Mouse (Mus musculus): ENCODE measurements around the gene Arhgap15. TPM values are rescaled to one million over a fixed set of nuclear protein-coding genes. Genes with fewer than 3 reads are reported as not detected.

Gene Arhgap15
- total and polyA plus RNA-seq, 2 experiments from 2014 or later: 1.2 to 2.0 TPM

GRCm38 (mm10) chr2:44241657-44242454 lies 493.2 kb downstream of the Arhgap15 start:
- H3K9ac ChIP-seq: no peak overlapping the region
- no peak overlapping the region for H3K4me2 ChIP-seq (ENCODE audit: low read depth)
- H3K9me3 ChIP-seq (ENCODE audit: low read length): no peaks in the 10 kb centered on the region
- 0 out of 2 replicates have a peak, but pooled peaks have one; percentile 17 for TF ChIP-seq CTCF (IDR thresholded peaks at IDR 0.05; ENCODE audit: low read depth)
- no peaks in the 10 kb centered on the region for H3K4me1 ChIP-seq (ENCODE audit: insufficient read depth)
- H3K4me3 ChIP-seq (ENCODE audit: low read depth, low read length): no peak overlapping the region
- no peak overlapping the region for H3K27ac ChIP-seq (ENCODE audit: low read depth, low read length)
- no peaks in the 10 kb centered on the region for H3K36me3 ChIP-seq (ENCODE audit: insufficient read depth)
- DNase-seq (no peak), ATAC-seq (no peak)
- no peaks in the 10 kb centered on the region for H3K27me3 ChIP-seq (ENCODE audit: insufficient read depth, low read length)
- 42% methylated on average over 7 of the region's 7 CpGs for WGBS

DNA sequence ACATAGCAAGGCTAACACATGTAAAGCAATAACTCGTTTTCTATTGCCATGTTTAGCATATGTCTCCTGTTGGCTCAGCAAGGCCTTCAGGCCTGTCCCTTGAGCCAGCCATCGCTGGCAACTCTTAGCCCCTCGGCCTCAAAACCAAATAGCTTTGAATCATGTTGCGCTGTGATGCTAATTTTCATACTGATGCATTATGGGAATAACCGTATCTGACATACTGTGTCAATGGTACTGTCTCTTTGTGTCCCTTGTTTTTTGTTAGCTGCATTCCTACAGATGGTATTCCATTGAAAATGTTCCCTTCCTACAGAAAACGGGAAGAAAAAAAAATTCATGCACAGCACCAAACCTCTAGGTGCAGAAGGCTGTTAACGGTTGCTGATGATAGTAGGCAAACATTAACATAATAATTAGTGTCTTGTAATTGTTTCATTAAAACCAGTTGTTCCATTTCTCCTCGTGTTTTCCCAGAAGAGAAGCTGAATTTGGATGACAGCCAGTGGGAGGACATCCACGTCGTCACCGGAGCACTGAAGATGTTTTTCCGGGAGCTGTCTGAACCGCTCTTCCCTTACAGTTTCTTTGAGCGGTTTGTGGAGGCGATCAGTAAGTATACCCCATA lies 494.1 kb downstream of the Arhgap15 start:
- no peaks in the 10 kb centered on the region for H3K9me3 ChIP-seq (ENCODE audit: low read length)
- TF ChIP-seq CTCF (IDR thresholded peaks at IDR 0.05; ENCODE audit: low read depth): no peak
- H3K36me3 ChIP-seq (ENCODE audit: insufficient read depth): no peaks in the 10 kb centered on the region
- no peak overlapping the region for H3K27ac ChIP-seq (ENCODE audit: low read depth, low read length)
- no peak overlapping the region for H3K9ac ChIP-seq
- ATAC-seq: peak; percentile 43
- 52% methylated on average over 15 of the region's 15 CpGs for WGBS
- H3K4me1 ChIP-seq (ENCODE audit: insufficient read depth): no peaks in the 10 kb centered on the region
- DNase-seq: peak; percentile 41
- H3K4me2 ChIP-seq (ENCODE audit: low read depth): no peak overlapping the region
- no peaks in the 10 kb centered on the region for H3K27me3 ChIP-seq (ENCODE audit: insufficient read depth, low read length)
- no peak overlapping the region for H3K4me3 ChIP-seq (ENCODE audit: low read depth, low read length)

DNA sequence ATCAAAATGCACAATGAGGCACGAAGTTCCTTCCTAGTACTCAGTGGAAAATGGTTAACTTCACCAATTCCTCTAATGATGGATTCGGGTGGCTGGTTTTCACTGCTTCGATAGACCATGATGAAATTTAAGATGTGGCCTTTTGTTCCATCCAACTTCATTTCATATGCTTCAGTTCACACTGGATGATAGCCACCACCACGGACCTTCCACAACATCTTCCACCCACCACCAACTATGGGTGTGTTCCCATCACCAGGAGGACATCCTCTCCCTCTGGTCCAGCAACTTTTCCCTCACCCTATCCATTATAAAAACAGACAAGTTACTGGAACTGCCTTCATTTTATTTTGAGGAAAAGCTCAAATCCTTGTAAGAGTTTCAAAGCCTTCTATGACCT lies 506.7 kb downstream of the Arhgap15 start:
- no peak overlapping the region for H3K4me3 ChIP-seq (ENCODE audit: low read depth, low read length)
- H3K27ac ChIP-seq (ENCODE audit: low read depth, low read length): no peak overlapping the region
- H3K4me1 ChIP-seq (ENCODE audit: insufficient read depth): no peaks in the 10 kb centered on the region
- 39% methylated on average over 4 of the region's 4 CpGs for WGBS
- no peaks in the 10 kb centered on the region for H3K27me3 ChIP-seq (ENCODE audit: insufficient read depth, low read length)
- TF ChIP-seq CTCF (IDR thresholded peaks at IDR 0.05; ENCODE audit: low read depth): no peak
- H3K4me2 ChIP-seq (ENCODE audit: low read depth): no peak overlapping the region
- DNase-seq (no peak), ATAC-seq (no peak)
- H3K9me3 ChIP-seq (ENCODE audit: low read length): no peaks in the 10 kb centered on the region
- H3K36me3 ChIP-seq (ENCODE audit: insufficient read depth): no peaks in the 10 kb centered on the region
- H3K9ac ChIP-seq: no peak overlapping the region

GRCm38 (mm10) chr2:44257946-44258345 lies 509.3 kb downstream of the Arhgap15 start:
- H3K36me3 ChIP-seq (ENCODE audit: insufficient read depth): no peaks in the 10 kb centered on the region
- no peak overlapping the region for H3K4me2 ChIP-seq (ENCODE audit: low read depth)
- 70% methylated on average over 2 of the region's 2 CpGs for WGBS
- no peak for ATAC-seq
- no peaks in the 10 kb centered on the region for H3K4me1 ChIP-seq (ENCODE audit: insufficient read depth)
- no peaks in the 10 kb centered on the region for H3K9me3 ChIP-seq (ENCODE audit: low read length)
- DNase-seq: no peak
- no peaks in the 10 kb centered on the region for H3K27me3 ChIP-seq (ENCODE audit: insufficient read depth, low read length)
- no peak for TF ChIP-seq CTCF (IDR thresholded peaks at IDR 0.05; ENCODE audit: low read depth)
- H3K9ac ChIP-seq: no peak overlapping the region
- no peak overlapping the region for H3K27ac ChIP-seq (ENCODE audit: low read depth, low read length)
- no peak overlapping the region for H3K4me3 ChIP-seq (ENCODE audit: low read depth, low read length)

- no peaks in the 10 kb centered on the region for H3K27me3 ChIP-seq (ENCODE audit: insufficient read depth, low read length)
- ATAC-seq: no peak
- 32% methylated on average over 17 of the region's 17 CpGs for WGBS
- TF ChIP-seq CTCF (IDR thresholded peaks at IDR 0.05; ENCODE audit: low read depth): no peak
- no peak overlapping the region for H3K4me3 ChIP-seq (ENCODE audit: low read depth, low read length)
- no peak overlapping the region for H3K4me2 ChIP-seq (ENCODE audit: low read depth)
- no peaks in the 10 kb centered on the region for H3K36me3 ChIP-seq (ENCODE audit: insufficient read depth)
- H3K4me1 ChIP-seq (ENCODE audit: insufficient read depth): no peaks in the 10 kb centered on the region
- no peak for DNase-seq
- no peak overlapping the region for H3K27ac ChIP-seq (ENCODE audit: low read depth, low read length)
- H3K9ac ChIP-seq: no peak overlapping the region
- no peaks in the 10 kb centered on the region for H3K9me3 ChIP-seq (ENCODE audit: low read length)
Observed at GRCm38 (mm10) chr2:44271455-44272346, 523.1 kb downstream of the Arhgap15 start.

GRCm38 (mm10) chr2:44272606-44273005 lies 524.0 kb downstream of the Arhgap15 start:
- 22% methylated on average over 13 of the region's 13 CpGs for WGBS
- no peaks in the 10 kb centered on the region for H3K36me3 ChIP-seq (ENCODE audit: insufficient read depth)
- H3K4me3 ChIP-seq (ENCODE audit: low read depth, low read length): no peak overlapping the region
- ATAC-seq (no peak), DNase-seq (peak; percentile 27)
- no peak overlapping the region for H3K27ac ChIP-seq (ENCODE audit: low read depth, low read length)
- H3K4me2 ChIP-seq (ENCODE audit: low read depth): no peak overlapping the region
- H3K27me3 ChIP-seq (ENCODE audit: insufficient read depth, low read length): no peaks in the 10 kb centered on the region
- no peaks in the 10 kb centered on the region for H3K9me3 ChIP-seq (ENCODE audit: low read length)
- H3K4me1 ChIP-seq (ENCODE audit: insufficient read depth): no peaks in the 10 kb centered on the region
- TF ChIP-seq CTCF (IDR thresholded peaks at IDR 0.05; ENCODE audit: low read depth): no peak
- no peak overlapping the region for H3K9ac ChIP-seq

Measured in forebrain, postnatal 0 days (tissue).